Mouse (Mus musculus) frontal cortex, adult (tissue): Measurements from ENCODE around the gene Usp25.

ENCODE experiments used
- ATAC-seq: cut with Nextera tagmentation; 2 replicates; pipeline ENCODE4 v1.9.2; 2017; ENCODE audit warnings: mild to moderate bottlenecking, moderate library complexity, mixed read lengths; ENCODE audit not compliant: low TSS enrichment

Usp25 gene

DNA sequence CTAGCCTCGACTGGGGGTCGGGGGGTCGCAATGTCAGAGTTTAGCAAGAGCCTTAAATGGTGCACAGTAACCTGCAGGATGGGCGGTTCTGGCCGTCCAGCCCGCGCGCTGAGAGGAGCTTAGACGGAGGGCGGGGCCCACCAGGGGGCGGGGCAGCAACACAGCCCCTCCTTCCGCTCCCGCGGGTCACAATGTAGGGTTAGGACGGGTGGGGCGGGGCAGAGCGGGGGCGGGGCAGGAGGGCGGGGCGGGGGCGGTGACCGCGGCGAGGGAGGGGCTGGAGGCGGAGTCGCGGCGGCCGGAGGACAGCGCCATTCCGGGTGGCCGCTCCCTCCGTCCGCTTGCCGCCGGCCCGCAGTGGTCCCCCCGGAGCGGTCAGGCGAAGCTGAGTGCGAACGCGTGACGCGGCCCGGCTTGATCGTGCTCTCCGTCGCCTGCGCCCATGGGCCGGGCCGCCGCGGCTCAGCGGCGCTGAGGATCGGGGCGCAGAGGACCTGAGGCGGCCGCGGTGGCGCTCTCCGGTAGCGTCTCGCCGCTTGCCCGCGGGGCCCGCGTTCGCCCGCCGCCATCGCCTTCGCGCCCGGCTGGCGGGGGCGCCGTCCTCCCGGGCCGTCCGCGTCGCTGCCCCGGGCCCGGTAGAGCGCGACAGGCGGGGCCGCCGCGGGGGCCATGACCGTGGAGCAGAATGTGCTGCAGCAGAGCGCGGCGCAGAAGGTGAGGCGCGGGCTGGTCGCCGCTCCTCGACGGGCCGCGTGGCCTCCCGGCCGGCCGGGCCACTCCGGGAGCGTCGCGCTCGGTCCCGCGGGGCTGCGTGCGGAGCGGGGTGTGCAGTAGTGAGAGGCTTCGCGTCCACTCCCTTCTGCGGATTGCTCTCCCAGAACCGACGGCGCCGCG lies at the start of gene Usp25:
Usp25 (plus strand) TSS at position 280 of the 894 bp plus-strand sequence.
- ATAC-seq: peak; percentile 80

DNA sequence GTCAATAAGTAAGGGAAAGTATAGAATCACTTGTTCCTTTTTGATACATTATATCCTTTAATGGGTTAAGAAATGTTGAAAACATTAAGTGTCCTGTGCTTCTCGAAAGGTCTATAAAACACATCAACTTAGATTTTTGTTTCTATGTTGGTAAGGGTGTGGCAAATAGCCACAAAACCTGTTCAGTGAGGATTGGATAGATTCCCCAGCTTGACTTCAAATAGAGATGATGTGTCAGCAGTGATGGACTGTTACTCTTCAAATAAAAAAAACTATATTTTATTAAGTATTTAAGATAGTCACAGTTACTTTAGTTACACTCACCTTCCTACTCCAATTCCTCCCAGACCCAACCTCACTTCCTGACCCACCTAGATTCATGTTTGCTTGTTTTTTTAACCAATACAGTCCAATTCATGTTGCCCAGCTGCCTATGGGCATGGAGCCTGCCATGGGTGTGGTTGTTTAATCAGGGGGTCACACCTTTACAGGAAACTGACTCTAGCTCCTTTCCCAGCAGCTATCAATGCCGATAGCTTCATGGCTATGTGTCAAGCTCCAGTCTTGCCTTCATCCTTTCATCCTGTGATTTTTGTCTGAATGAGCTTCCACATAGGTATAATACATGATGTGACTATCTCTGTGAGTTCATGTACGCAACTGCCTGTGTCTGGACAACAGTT lies 45.8 kb upstream of the Usp25 start:
- no peak for ATAC-seq

GRCm38 (mm10) chr16:76971211-76971610 lies 42.3 kb upstream of the Usp25 start:
- ATAC-seq: no peak

DNA sequence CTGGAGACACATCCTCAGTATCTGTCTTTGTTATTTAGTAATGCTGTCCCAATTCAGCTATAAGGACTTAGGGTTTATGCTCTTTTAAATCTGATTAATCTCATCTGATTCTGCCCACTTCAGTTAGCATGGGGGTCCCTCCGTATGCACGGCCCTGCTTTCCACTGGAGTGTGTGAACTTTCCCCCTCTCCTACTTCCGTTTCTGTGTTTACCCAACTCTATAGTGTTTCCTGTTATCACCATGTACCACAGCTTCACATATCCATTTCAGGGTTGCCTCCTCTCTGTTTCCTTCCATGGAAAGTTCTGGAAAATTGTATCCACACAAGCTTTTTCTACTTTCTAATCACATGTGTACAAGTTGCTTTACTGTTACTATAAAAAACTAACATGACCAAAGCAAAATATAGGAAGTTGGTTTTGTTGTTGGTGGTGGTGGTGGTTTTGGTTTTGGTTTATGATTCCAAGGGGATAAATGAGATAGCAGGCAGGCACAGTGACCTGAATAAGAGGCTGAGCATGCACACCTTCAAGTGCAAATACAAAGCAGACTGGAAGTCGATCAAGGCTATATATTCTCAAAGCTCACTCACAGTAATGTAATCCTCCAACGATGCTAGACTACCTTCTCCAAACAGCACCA lies 36.6 kb upstream of the Usp25 start:
- no peak for ATAC-seq

GRCm38 (mm10) chr16:76983696-76984095 lies 29.8 kb upstream of the Usp25 start:
- ATAC-seq: no peak

GRCm38 (mm10) chr16:76987711-76988110 lies 25.8 kb upstream of the Usp25 start:
- ATAC-seq: no peak

DNA sequence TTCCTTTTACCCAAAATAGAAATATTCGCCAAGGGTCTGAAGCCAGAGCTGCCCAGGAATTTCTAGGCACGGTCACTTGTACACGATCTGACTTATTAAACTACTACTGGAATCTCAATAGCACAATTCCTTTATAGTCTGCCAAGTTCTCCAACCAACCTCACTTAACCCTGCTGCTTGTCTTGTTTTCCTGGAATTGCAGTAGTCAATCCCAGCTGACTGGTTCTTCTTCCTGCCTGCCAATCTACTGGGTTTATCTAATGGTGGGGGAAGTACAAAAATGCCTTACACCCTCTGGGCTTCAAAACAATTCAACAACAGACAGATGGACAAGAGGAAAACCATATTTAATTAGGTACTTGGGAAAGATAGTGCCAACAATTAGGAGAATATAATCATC lies 9.6 kb upstream of the Usp25 start:
- ATAC-seq: no peak

GRCm38 (mm10) chr16:77009173-77009572 lies 4.3 kb upstream of the Usp25 start:
- no peak for ATAC-seq

DNA sequence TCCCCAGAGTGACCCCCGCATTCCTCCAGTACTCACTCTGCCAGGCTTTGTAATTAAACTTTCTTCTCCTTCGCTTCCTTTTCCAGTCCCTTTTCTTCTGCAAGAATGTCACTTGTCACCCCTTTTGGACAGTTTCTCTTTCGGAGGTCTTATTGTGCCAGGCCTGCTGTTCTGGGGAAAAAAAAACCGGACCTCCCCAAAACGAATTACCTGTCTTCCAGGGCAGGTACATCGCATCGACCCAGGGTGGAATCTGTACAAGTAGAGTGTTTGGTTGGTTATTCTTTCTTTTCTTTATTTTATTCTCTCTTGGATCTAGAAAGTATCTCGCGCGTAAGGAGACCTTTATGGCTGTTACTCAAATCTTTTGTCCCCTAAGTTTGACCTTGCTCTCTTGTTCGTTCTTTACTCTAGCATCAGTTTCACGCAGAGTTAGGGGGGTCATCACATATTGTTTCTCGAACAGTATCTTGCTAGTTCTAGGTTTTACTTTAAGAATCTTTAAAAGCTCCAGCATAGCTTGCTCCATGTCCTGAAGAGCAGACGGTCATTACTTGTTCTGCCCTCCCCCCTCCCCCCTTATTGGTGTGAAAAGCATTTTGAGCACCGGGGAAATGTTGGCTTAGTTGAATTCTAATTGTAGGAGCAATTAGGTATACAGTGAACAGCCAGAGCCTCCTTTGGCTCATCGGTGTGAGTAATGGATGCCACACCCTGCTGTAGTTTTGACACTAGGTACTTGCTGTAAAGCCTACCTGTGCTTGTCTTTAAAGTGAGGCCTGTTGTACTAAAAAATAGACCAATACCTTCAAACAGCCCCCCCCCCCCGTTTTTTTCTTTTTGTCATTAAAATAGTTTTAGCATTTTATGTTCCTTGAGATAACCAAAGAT lies 1.1 kb downstream of the Usp25 start:
- no peak for ATAC-seq

- ATAC-seq: no peak
These were observed 2.2 kb downstream of the Usp25 start for GRCm38 (mm10) chr16:77015380-77016346.

DNA sequence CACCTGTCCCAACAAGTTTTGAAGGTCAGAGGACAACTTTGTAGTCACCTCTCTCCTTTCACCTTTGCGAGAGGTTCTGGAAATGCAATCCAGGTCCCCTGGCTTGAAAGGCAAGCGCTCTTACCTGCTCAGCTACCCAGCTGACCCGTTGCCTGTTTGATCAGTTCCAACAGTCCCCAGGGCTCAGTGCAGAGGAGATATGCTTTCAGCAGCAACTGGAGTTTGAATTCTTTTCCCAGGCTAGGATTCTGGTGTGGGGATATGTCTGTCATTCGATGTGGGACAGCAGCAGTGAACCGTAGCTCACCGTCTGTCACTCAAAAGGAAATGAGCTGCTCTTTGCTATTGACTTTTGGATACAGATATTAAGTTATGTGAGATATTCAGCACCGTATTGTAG lies 4.4 kb downstream of the Usp25 start:
- ATAC-seq: no peak

- ATAC-seq: peak; percentile 21; the same call in 1 of the 2 replicates
These were observed 6.7 kb downstream of the Usp25 start for GRCm38 (mm10) chr16:77020190-77020589.

GRCm38 (mm10) chr16:77023627-77024379 lies 10.3 kb downstream of the Usp25 start:
- 0 out of 2 replicates have a peak, but pooled peaks have one; percentile 24 for ATAC-seq

DNA sequence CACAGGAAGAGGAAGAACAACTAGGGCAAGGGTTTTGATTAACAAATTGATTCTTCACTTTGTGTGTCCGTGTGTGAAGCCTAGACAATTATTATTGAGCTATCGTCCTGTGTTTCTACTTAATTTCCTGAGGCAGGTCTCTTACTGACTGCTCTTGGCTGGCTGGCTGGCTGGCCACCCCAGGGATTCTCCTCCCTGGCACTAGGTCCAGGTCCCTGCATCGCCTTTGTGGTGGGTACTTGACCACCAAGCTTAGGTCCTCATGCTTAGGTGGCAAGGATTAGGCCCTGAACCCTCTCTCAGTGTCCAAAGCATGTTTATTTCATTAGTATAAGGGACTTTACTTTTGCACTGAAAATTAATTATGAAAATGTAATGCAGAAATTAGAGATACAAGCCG lies 12.6 kb downstream of the Usp25 start:
- ATAC-seq: no peak

GRCm38 (mm10) chr16:77026933-77027332 lies 13.4 kb downstream of the Usp25 start:
- ATAC-seq: peak; percentile 9; the same call in 1 of the 2 replicates

GRCm38 (mm10) chr16:77027976-77028686 lies 14.6 kb downstream of the Usp25 start:
- ATAC-seq: peak; percentile 50

DNA sequence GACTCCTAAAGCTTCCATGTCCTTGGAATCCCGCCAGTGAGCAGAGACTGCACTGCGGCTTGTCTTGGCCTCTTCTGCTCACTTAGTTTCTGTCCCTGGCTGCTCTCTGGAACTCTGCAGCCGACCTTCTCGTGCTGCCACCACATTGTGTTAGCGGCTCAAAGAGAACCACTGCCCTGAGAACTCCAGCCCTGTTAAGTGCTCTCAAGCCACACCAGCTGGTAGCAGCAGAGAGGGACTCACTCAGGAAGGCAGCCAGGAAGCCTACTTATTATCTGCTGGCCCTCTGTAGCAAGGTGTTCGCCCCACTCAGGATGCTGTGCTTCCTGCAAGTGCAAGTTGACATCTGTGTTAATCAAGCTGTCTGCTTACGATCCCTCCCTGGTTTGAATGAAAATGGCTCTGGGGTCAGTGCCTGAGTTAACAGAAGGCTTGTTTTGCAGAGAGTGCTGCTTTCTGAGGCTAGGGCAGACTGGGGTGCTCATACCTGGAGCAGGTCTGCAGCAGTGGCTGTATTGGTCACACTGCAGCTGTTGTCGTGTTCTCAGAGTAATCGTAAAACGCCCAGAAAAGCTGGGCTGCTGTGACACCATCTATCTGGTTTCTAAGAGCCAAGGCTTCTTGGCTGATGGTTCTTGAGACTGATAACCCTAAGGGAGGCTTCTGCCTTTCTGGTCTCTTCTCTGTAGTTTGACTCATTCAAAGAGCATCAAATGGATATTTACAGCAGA lies 15.3 kb downstream of the Usp25 start:
- peak; percentile 31 for ATAC-seq

- 0 out of 2 replicates have a peak, but pooled peaks have one; percentile 11 for ATAC-seq
These were observed 16.9 kb downstream of the Usp25 start for GRCm38 (mm10) chr16:77030435-77030834.
